Mouse (Mus musculus): ENCODE measurements around the gene Rd3l. TPM values are rescaled to one million over a fixed set of nuclear protein-coding genes. Genes with fewer than 3 reads are reported as not detected.
A peak's percentile ranks its signal among the peaks of the same experiment; 100 is the strongest.

Rd3l gene
- polyA plus RNA-seq, 1 experiment from 2014 or later = not detected

- H3K27ac ChIP-seq (ENCODE audit: low read depth, low read length) = no peak overlapping the region
- no peak for ATAC-seq (ENCODE audit: low FRiP score, low TSS enrichment)
Observed at GRCm38 (mm10) chr12:111977138-111977537, 4.0 kb downstream of the Rd3l start.

GRCm38 (mm10) chr12:111974578-111974977 is 6.5 kb downstream of the Rd3l start:
- no peaks in the 10 kb centered on the region for H3K4me1 ChIP-seq (ENCODE audit: control insufficient read depth, insufficient read depth, low read length)
- H3K27ac ChIP-seq (ENCODE audit: low read depth, low read length) = no peak overlapping the region
- H3K4me2 ChIP-seq (replicated peaks; ENCODE audit: low read depth, low read length) = no peak overlapping the region
- H3K4me3 ChIP-seq (ENCODE audit: low read length) = no peak overlapping the region
- no peaks in the 10 kb centered on the region for H3K27me3 ChIP-seq (ENCODE audit: control insufficient read depth, insufficient read depth, low read length)
- no peak for ATAC-seq (ENCODE audit: low FRiP score, low TSS enrichment)
- 82% methylated on average over 6 of the region's 6 CpGs for WGBS
- H3K9ac ChIP-seq (ENCODE audit: low read depth, low read length) = no peak overlapping the region
- H3K9me3 ChIP-seq (ENCODE audit: control insufficient read depth, low read length) = no peaks in the 10 kb centered on the region
- H3K36me3 ChIP-seq (ENCODE audit: control insufficient read depth, insufficient read depth, low read length) = no peaks in the 10 kb centered on the region

More at GRCm38 (mm10) chr12:111977138-111977537, 4.0 kb downstream of the Rd3l start:
- Histone ChIP-seq H3K27me3 (ENCODE audit: control insufficient read depth, insufficient read depth, low read length) (no peaks in the 10 kb centered on the region), H3K9ac (ENCODE audit: low read depth, low read length) (no peak overlapping the region), H3K36me3 (ENCODE audit: control insufficient read depth, insufficient read depth, low read length) (no peaks in the 10 kb centered on the region), H3K4me2 (replicated peaks; ENCODE audit: low read depth, low read length) (no peak overlapping the region), H3K4me3 (ENCODE audit: low read length) (no peak overlapping the region), H3K9me3 (ENCODE audit: control insufficient read depth, low read length) (no peaks in the 10 kb centered on the region), H3K4me1 (ENCODE audit: control insufficient read depth, insufficient read depth, low read length) (no peaks in the 10 kb centered on the region)
- 47% methylated on average over 6 of the region's 6 CpGs for WGBS

- Histone ChIP-seq H3K27me3 (ENCODE audit: control insufficient read depth, insufficient read depth, low read length) (no peaks in the 10 kb centered on the region), H3K27ac (ENCODE audit: low read depth, low read length) (no peak overlapping the region), H3K36me3 (ENCODE audit: control insufficient read depth, insufficient read depth, low read length) (no peaks in the 10 kb centered on the region), H3K4me3 (ENCODE audit: low read length) (no peak overlapping the region), H3K4me1 (ENCODE audit: control insufficient read depth, insufficient read depth, low read length) (no peaks in the 10 kb centered on the region), H3K9ac (ENCODE audit: low read depth, low read length) (no peak overlapping the region), H3K4me2 (replicated peaks; ENCODE audit: low read depth, low read length) (no peak overlapping the region), H3K9me3 (ENCODE audit: control insufficient read depth, low read length) (no peaks in the 10 kb centered on the region)
- 91% methylated on average over 10 of the region's 10 CpGs for WGBS
- ATAC-seq (ENCODE audit: low FRiP score, low TSS enrichment) = no peak
Observed at GRCm38 (mm10) chr12:111972504-111972903, 8.6 kb downstream of the Rd3l start.

- Histone ChIP-seq H3K36me3 (ENCODE audit: control insufficient read depth, insufficient read depth, low read length) (no peaks in the 10 kb centered on the region), H3K9me3 (ENCODE audit: control insufficient read depth, low read length) (no peaks in the 10 kb centered on the region), H3K4me1 (ENCODE audit: control insufficient read depth, insufficient read depth, low read length) (0 out of 2 replicates have a peak, but pooled peaks cover under 1% of the 10 kb centered on the region), H3K4me3 (ENCODE audit: low read length) (no peak within 1 kb of the TSS), H3K27ac (ENCODE audit: low read depth, low read length) (no peak within 1 kb of the TSS), H3K4me2 (replicated peaks; ENCODE audit: low read depth, low read length) (no peak within 1 kb of the TSS), H3K9ac (ENCODE audit: low read depth, low read length) (no peak within 1 kb of the TSS), H3K27me3 (ENCODE audit: control insufficient read depth, insufficient read depth, low read length) (no peaks in the 10 kb centered on the region)
- no peak for ATAC-seq (ENCODE audit: low FRiP score, low TSS enrichment)
- WGBS = 82% methylated on average over 18 of the region's 18 CpGs
Observed at GRCm38 (mm10) chr12:111971231-111971686, 9.9 kb downstream of the Rd3l start, which contains the start of gene Tdrd9. TSS of gene Tdrd9 (plus strand) at chr12:111971559.

GRCm38 (mm10) chr12:111970085-111970484 is 11.0 kb downstream of the Rd3l start:
- H3K27ac ChIP-seq (ENCODE audit: low read depth, low read length) = no peak overlapping the region
- H3K4me3 ChIP-seq (ENCODE audit: low read length) = no peak overlapping the region
- no peaks in the 10 kb centered on the region for H3K27me3 ChIP-seq (ENCODE audit: control insufficient read depth, insufficient read depth, low read length)
- ATAC-seq (ENCODE audit: low FRiP score, low TSS enrichment) = no peak
- H3K36me3 ChIP-seq (ENCODE audit: control insufficient read depth, insufficient read depth, low read length) = no peaks in the 10 kb centered on the region
- H3K4me1 ChIP-seq (ENCODE audit: control insufficient read depth, insufficient read depth, low read length) = peaks cover 9% of the 10 kb centered on the region; the same call in 1 of the 2 replicates
- no peak overlapping the region for H3K4me2 ChIP-seq (replicated peaks; ENCODE audit: low read depth, low read length)
- H3K9me3 ChIP-seq (ENCODE audit: control insufficient read depth, low read length) = no peaks in the 10 kb centered on the region
- no peak overlapping the region for H3K9ac ChIP-seq (ENCODE audit: low read depth, low read length)
- WGBS = 78% methylated on average over 4 of the region's 4 CpGs

- H3K27ac ChIP-seq (ENCODE audit: low read depth, low read length) = peak within 1 kb of the TSS; percentile 63; the same call in 1 of the 2 replicates
Observed at GRCm38 (mm10) chr12:111966683-111967173, 14.4 kb downstream of the Rd3l start, which contains the start of gene Atp5mpl. TSS of gene Atp5mpl (minus strand) at chr12:111966977.

GRCm38 (mm10) chr12:111963339-111963738 is 17.8 kb downstream of the Rd3l start:
- peaks cover 46% of the 10 kb centered on the region for H3K36me3 ChIP-seq (ENCODE audit: control insufficient read depth, insufficient read depth, low read length)
- ATAC-seq (ENCODE audit: low FRiP score, low TSS enrichment) = no peak
- no peak overlapping the region for H3K27ac ChIP-seq (ENCODE audit: low read depth, low read length)
- H3K4me1 ChIP-seq (ENCODE audit: control insufficient read depth, insufficient read depth, low read length) = peaks cover 9% of the 10 kb centered on the region; the same call in 1 of the 2 replicates
- no peak overlapping the region for H3K9ac ChIP-seq (ENCODE audit: low read depth, low read length)
- H3K4me2 ChIP-seq (replicated peaks; ENCODE audit: low read depth, low read length) = no peak overlapping the region
- WGBS = 75% methylated on average over 5 of the region's 5 CpGs
- H3K9me3 ChIP-seq (ENCODE audit: control insufficient read depth, low read length) = no peaks in the 10 kb centered on the region
- H3K27me3 ChIP-seq (ENCODE audit: control insufficient read depth, insufficient read depth, low read length) = no peaks in the 10 kb centered on the region
- H3K4me3 ChIP-seq (ENCODE audit: low read length) = no peak overlapping the region

More at GRCm38 (mm10) chr12:111966683-111967173, 14.4 kb downstream of the Rd3l start, which contains the start of gene Atp5mpl:
- Histone ChIP-seq H3K9me3 (ENCODE audit: control insufficient read depth, low read length) (no peaks in the 10 kb centered on the region), H3K36me3 (ENCODE audit: control insufficient read depth, insufficient read depth, low read length) (peaks cover 20% of the 10 kb centered on the region), H3K4me3 (ENCODE audit: low read length) (peak within 1 kb of the TSS; percentile 91), H3K4me2 (replicated peaks; ENCODE audit: low read depth, low read length) (peak within 1 kb of the TSS; percentile 92), H3K4me1 (ENCODE audit: control insufficient read depth, insufficient read depth, low read length) (peaks cover 9% of the 10 kb centered on the region; the same call in 1 of the 2 replicates), H3K27me3 (ENCODE audit: control insufficient read depth, insufficient read depth, low read length) (no peaks in the 10 kb centered on the region), H3K9ac (ENCODE audit: low read depth, low read length) (peak within 1 kb of the TSS; percentile 87)
- ATAC-seq (ENCODE audit: low FRiP score, low TSS enrichment) = peak; percentile 92
- 1% methylated on average over 37 of the region's 37 CpGs for WGBS

- H3K4me3 ChIP-seq (ENCODE audit: low read length) = no peak overlapping the region
- no peak overlapping the region for H3K9ac ChIP-seq (ENCODE audit: low read depth, low read length)
- H3K9me3 ChIP-seq (ENCODE audit: control insufficient read depth, low read length) = no peaks in the 10 kb centered on the region
- H3K4me2 ChIP-seq (replicated peaks; ENCODE audit: low read depth, low read length) = no peak overlapping the region
- ATAC-seq (ENCODE audit: low FRiP score, low TSS enrichment) = 0 out of 2 replicates have a peak, but pooled peaks have one; percentile 40
- H3K4me1 ChIP-seq (ENCODE audit: control insufficient read depth, insufficient read depth, low read length) = no peaks in the 10 kb centered on the region
- no peak overlapping the region for H3K27ac ChIP-seq (ENCODE audit: low read depth, low read length)
- 42% methylated on average over 9 of the region's 9 CpGs for WGBS
- H3K27me3 ChIP-seq (ENCODE audit: control insufficient read depth, insufficient read depth, low read length) = no peaks in the 10 kb centered on the region
- H3K36me3 ChIP-seq (ENCODE audit: control insufficient read depth, insufficient read depth, low read length) = peaks cover 42% of the 10 kb centered on the region
Observed at GRCm38 (mm10) chr12:111958101-111958865, 22.8 kb downstream of the Rd3l start.

- Histone ChIP-seq H3K4me1 (ENCODE audit: control insufficient read depth, insufficient read depth, low read length) (peaks cover 6% of the 10 kb centered on the region; the same call in 1 of the 2 replicates), H3K27me3 (ENCODE audit: control insufficient read depth, insufficient read depth, low read length) (no peaks in the 10 kb centered on the region), H3K36me3 (ENCODE audit: control insufficient read depth, insufficient read depth, low read length) (peaks cover 21% of the 10 kb centered on the region), H3K4me2 (replicated peaks; ENCODE audit: low read depth, low read length) (no peak overlapping the region), H3K4me3 (ENCODE audit: low read length) (no peak overlapping the region), H3K9me3 (ENCODE audit: control insufficient read depth, low read length) (no peaks in the 10 kb centered on the region), H3K9ac (ENCODE audit: low read depth, low read length) (no peak overlapping the region), H3K27ac (ENCODE audit: low read depth, low read length) (no peak overlapping the region)
- 71% methylated on average over 5 of the region's 5 CpGs for WGBS
- no peak for ATAC-seq (ENCODE audit: low FRiP score, low TSS enrichment)
Observed at GRCm38 (mm10) chr12:111956173-111956572, 24.9 kb downstream of the Rd3l start.

Measured in kidney, embryonic 14.5 days (tissue).